8 mouse cellular contexts compared by ENCODE assay signal in genomic region chr8:57468624-57469023, GRCm38 (mm10). TPM values are rescaled to one million over a fixed set of nuclear protein-coding genes. Genes with fewer than 3 reads are reported as not detected.
DNase-seq lines count a peak whose midpoint lies in the region; ATAC-seq lines count a peak whose summit lies in the region.

No protein-coding gene starts in this region.

- H3K9me3 ChIP-seq in kidney, embryonic 14.5 days (ENCODE audit: control insufficient read depth, low read length): no peaks in the 10 kb centered on the region

- 36% methylated on average over 5 of the region's 5 CpGs for WGBS in kidney, embryonic 14.5 days

- no peak overlapping the region for H3K4me2 ChIP-seq in kidney, embryonic 14.5 days (replicated peaks; ENCODE audit: low read depth, low read length)

- peak; percentile 73; the same call in 1 of the 2 replicates for ATAC-seq in kidney, embryonic 14.5 days (ENCODE audit: low FRiP score, low TSS enrichment)
- ATAC-seq in monocyte, adult 5-6 weeks (replicated peaks; ENCODE audit: insufficient number of reproducible peaks, low FRiP score, low TSS enrichment, poor library complexity, severe bottlenecking): peak; percentile 81
- no peak for ATAC-seq in inflammation-experienced regulatory T-cells, adult 6 months
- no peak for ATAC-seq in cerebellum, adult (ENCODE audit: insufficient number of reproducible peaks, low FRiP score, low TSS enrichment)

- no peak overlapping the region for H3K4me3 ChIP-seq in kidney, embryonic 14.5 days (ENCODE audit: low read length)

- no peak overlapping the region for H3K9ac ChIP-seq in kidney, embryonic 14.5 days (ENCODE audit: low read depth, low read length)

- no peaks in the 10 kb centered on the region for H3K36me3 ChIP-seq in kidney, embryonic 14.5 days (ENCODE audit: control insufficient read depth, insufficient read depth, low read length)

- DNase-seq in 3134 (ENCODE audit: extremely low read depth, insufficient read length, low spot score): peak; percentile 6
- DNase-seq in adrenal gland, adult (ENCODE audit: inconsistent age in 2 of 2, low spot score in 1 of 2): peak; percentile 45 to 88
- DNase-seq in heart, adult 18-20 months: peak; percentile 90 to 94
- DNase-seq in right cerebral cortex, adult 2 months (ENCODE audit: low spot score in 2 of 2): no peak

- no peaks in the 10 kb centered on the region for H3K27me3 ChIP-seq in kidney, embryonic 14.5 days (ENCODE audit: control insufficient read depth, insufficient read depth, low read length)

- H3K27ac ChIP-seq in kidney, embryonic 14.5 days (ENCODE audit: low read depth, low read length): no peak overlapping the region

- 0 out of 2 replicates have a peak, but pooled peaks cover 3% of the 10 kb centered on the region for H3K4me1 ChIP-seq in kidney, embryonic 14.5 days (ENCODE audit: control insufficient read depth, insufficient read depth, low read length)

RNA-seq across cellular contexts. Expression of gene Scrg1, which starts 12.9 kb away (rescaled TPM):
- not detected for total RNA-seq in heart, adult 18-20 months (2021)
- polyA plus RNA-seq in kidney, embryonic 14.5 days (2014; fragmentation: Nextera tagmentation; extraction: Ambion mirVana): not detected in 2 replicates
- not detected in 3 replicates for total RNA-seq in monocyte, adult 5-6 weeks (2017)
- not detected for polyA plus RNA-seq in inflammation-experienced regulatory T-cells, adult 6 months (2017; shearing (Covaris generic))

RNA-seq across cellular contexts. Expression of gene Sap30, which starts 19.0 kb away (rescaled TPM):
- 10 to 100 TPM in 1 of 2 experiments, 1 to 10 TPM in 1; 9.6 to 15.4 TPM for total RNA-seq in heart, adult 18-20 months (2021)
- 46.8 and 60.8 TPM in 2 replicates for polyA plus RNA-seq in kidney, embryonic 14.5 days (2014; fragmentation: Nextera tagmentation; extraction: Ambion mirVana)
- 66.6 to 145 TPM (median 139 TPM) in 3 replicates for total RNA-seq in monocyte, adult 5-6 weeks (2017)
- 1 to 10 TPM in 1 of 3 experiments, under 1 TPM in 1, not detected in 1; 0.39 to 2.6 TPM for polyA plus RNA-seq in inflammation-experienced regulatory T-cells, adult 6 months (2017; shearing (Covaris generic))

RNA-seq across cellular contexts. Expression of gene Hmgb2, which starts 43.1 kb away (rescaled TPM):
- 10 to 100 TPM in 1 of 2 experiments, 1 to 10 TPM in 1; 8.6 to 12.6 TPM for total RNA-seq in heart, adult 18-20 months (2021)
- polyA plus RNA-seq in kidney, embryonic 14.5 days (2014; fragmentation: Nextera tagmentation; extraction: Ambion mirVana): 497 and 807 TPM in 2 replicates
- total RNA-seq in monocyte, adult 5-6 weeks (2017): 134 to 175 TPM (median 154 TPM) in 3 replicates
- 1,000 to 10,000 TPM in 1 of 3 experiments, 100 to 1,000 TPM in 2; 206 to 1,205 (median 248) TPM for polyA plus RNA-seq in inflammation-experienced regulatory T-cells, adult 6 months (2017; shearing (Covaris generic))

Comparison
In these comparisons a context has a peak if more than half of its experiments do, and no peak if none do; other contexts are left out.
1. DNase-seq: peak in 3134 (single experiment), adrenal gland, adult (2 of 2) and heart, adult 18-20 months (2 of 2); none in right cerebral cortex, adult 2 months (0 of 2).
2. ATAC-seq: peak in kidney, embryonic 14.5 days (single experiment) and monocyte, adult 5-6 weeks (single experiment); none in inflammation-experienced regulatory T-cells, adult 6 months (single experiment) and cerebellum, adult (single experiment).